Mouse (Mus musculus) right cerebral cortex, postnatal 36 days (tissue): ENCODE results near the gene 4921517D22Rik.

Experiments
- DNase-seq, 2 experiments: peaks; one replicate each; pipeline ENCODE4 v3.0.0; 2022; ENCODE audit warnings: low spot score in 2 of 2, mixed read lengths in 1 of 2

The 4921517D22Rik gene

GRCm38 (mm10) chr13:59661387-59661786 is 32.5 kb downstream of the 4921517D22Rik start:
- DNase-seq, result no peak

- DNase-seq, result no peak
Observed at GRCm38 (mm10) chr13:59660371-59660770, 33.5 kb downstream of the 4921517D22Rik start.

- DNase-seq, result no peak
Observed at GRCm38 (mm10) chr13:59657781-59658180, 36.1 kb downstream of the 4921517D22Rik start.

GRCm38 (mm10) chr13:59656975-59657388 is 36.9 kb downstream of the 4921517D22Rik start:
- DNase-seq, result no peak

GRCm38 (mm10) chr13:59656316-59656832 is 37.5 kb downstream of the 4921517D22Rik start:
- no peak for DNase-seq

GRCm38 (mm10) chr13:59655718-59656315 is 38.1 kb downstream of the 4921517D22Rik start:
- no peak for DNase-seq

GRCm38 (mm10) chr13:59654465-59654864 is 39.4 kb downstream of the 4921517D22Rik start:
- DNase-seq, result no peak

GRCm38 (mm10) chr13:59653136-59653535 is 40.8 kb downstream of the 4921517D22Rik start:
- DNase-seq, result no peak

GRCm38 (mm10) chr13:59652651-59653050 is 41.3 kb downstream of the 4921517D22Rik start:
- DNase-seq, result no peak

- DNase-seq, result no peak
Observed at GRCm38 (mm10) chr13:59649781-59650180, 44.1 kb downstream of the 4921517D22Rik start.

GRCm38 (mm10) chr13:59648598-59648997 is 45.3 kb downstream of the 4921517D22Rik start:
- DNase-seq, result no peak

- no peak for DNase-seq
Observed at GRCm38 (mm10) chr13:59647484-59647883, 46.4 kb downstream of the 4921517D22Rik start.

- no peak for DNase-seq
Observed at GRCm38 (mm10) chr13:59646674-59647244, 47.1 kb downstream of the 4921517D22Rik start.

GRCm38 (mm10) chr13:59645491-59645890 is 48.4 kb downstream of the 4921517D22Rik start:
- DNase-seq, result no peak

- DNase-seq, result no peak
Observed at GRCm38 (mm10) chr13:59642818-59643217, 51.1 kb downstream of the 4921517D22Rik start.

- no peak for DNase-seq
Observed at GRCm38 (mm10) chr13:59640178-59640440, 53.8 kb downstream of the 4921517D22Rik start.

GRCm38 (mm10) chr13:59639368-59640177 is 54.3 kb downstream of the 4921517D22Rik start:
- DNase-seq, result no peak

GRCm38 (mm10) chr13:59637800-59638199 is 56.1 kb downstream of the 4921517D22Rik start:
- no peak for DNase-seq
